Mouse (Mus musculus) heart, embryonic 16.5 days (tissue): Measurements from ENCODE around the gene Uqcc3. TPM values are rescaled to one million over a fixed set of nuclear protein-coding genes. Genes with fewer than 3 reads are reported as not detected.
A peak's percentile ranks its signal among the peaks of the same experiment; 100 is the strongest.

Source experiments
- ATAC-seq: fragments of 200-750 bp; cut with Nextera tagmentation; replicated peaks from 2 replicates; pipeline ENCODE4 v1.8.0; 2017; ENCODE audit warnings: moderate number of reproducible peaks; ENCODE audit not compliant: insufficient read depth, low FRiP score; ENCODE audit errors: extremely low read depth
- H3K27ac ChIP-seq: fragments of 300-500 bp; sonication (generic); 2 replicates; pipeline ENCODE4 v1.5.1; 2014; ENCODE audit warnings: mild to moderate bottlenecking, low read length, control low read depth, moderate library complexity
- H3K27me3 ChIP-seq: fragments of 300-500 bp; sonication (generic); 2 replicates; pipeline ENCODE4 v1.6.1; 2014; ENCODE audit warnings: low read length, mixed read lengths; ENCODE audit not compliant: control insufficient read depth, insufficient read depth
- H3K36me3 ChIP-seq: fragments of 300-500 bp; sonication (generic); 2 replicates; pipeline ENCODE4 v1.6.1; 2014; ENCODE audit not compliant: control insufficient read depth, insufficient read depth
- H3K4me1 ChIP-seq: fragments of 300-500 bp; sonication (generic); 2 replicates; pipeline ENCODE4 v1.6.1; 2014; ENCODE audit warnings: low read length, mixed read lengths; ENCODE audit not compliant: control insufficient read depth, insufficient read depth
- H3K4me2 ChIP-seq: fragments of 300-500 bp; sonication (generic); 2 replicates; pipeline ENCODE4 v1.6.1; 2014; ENCODE audit warnings: low read depth, mild to moderate bottlenecking, control low read depth, low read length
- H3K4me3 ChIP-seq: fragments of 300-500 bp; sonication (generic); 2 replicates; pipeline ENCODE4 v1.5.1; 2014; ENCODE audit warnings: mild to moderate bottlenecking, control low read depth, low read length
- H3K9ac ChIP-seq: fragments of 300-500 bp; sonication (generic); 2 replicates; pipeline ENCODE4 v1.6.1; 2014; ENCODE audit warnings: low read length, control low read depth
- H3K9me3 ChIP-seq: fragments of 300-500 bp; sonication (generic); replicated peaks from 2 replicates; pipeline ENCODE4 v1.6.1; 2016; ENCODE audit warnings: low read length; ENCODE audit not compliant: control insufficient read depth
- WGBS: fragments of 180-500 bp; shearing (Covaris S2); extraction: QIAGEN DNeasy Blood & Tissue Kit; methylation state at CpG from one replicate; pipeline ENCODE4 v1.1.7; 2014; 5-methylcytosine and 5-hydroxymethylcytosine counted together
- polyA plus RNA-seq: library from polyadenylated mRNA; unstranded; fragments of >200 nt; fragmentation: Nextera tagmentation; extraction: Ambion mirVana; gene quantifications from 2 replicates; pipeline ENCODE4 v1.2.1, GENCODE M21; 2015

Uqcc3 gene
- polyA plus RNA-seq, 1 experiment from 2014 or later: 64.0 TPM

GRCm38 (mm10) chr19:8920073-8920736, 39.5 kb upstream of the Uqcc3 start, which contains the start of gene B3gat3:
Gene B3gat3 (plus strand): TSS chr19:8920374.
- H3K36me3 ChIP-seq: peaks cover 15% of the 10 kb centered on the region
- peak within 1 kb of the TSS; percentile 87 for H3K9ac ChIP-seq
- no peaks in the 10 kb centered on the region for H3K27me3 ChIP-seq
- WGBS: 2% methylated on average over 37 of the region's 50 CpGs
- H3K9me3 ChIP-seq: no peaks in the 10 kb centered on the region
- peak within 1 kb of the TSS; percentile 72 for H3K4me2 ChIP-seq
- H3K4me3 ChIP-seq: peak within 1 kb of the TSS; percentile 83
- peaks cover 12% of the 10 kb centered on the region for H3K4me1 ChIP-seq
- ATAC-seq: peak; percentile 97
- peak within 1 kb of the TSS; percentile 89 for H3K27ac ChIP-seq

- ATAC-seq: no peak
- peak overlapping the region; percentile 83 for H3K4me3 ChIP-seq
- H3K36me3 ChIP-seq: peaks cover 21% of the 10 kb centered on the region
- H3K9ac ChIP-seq: peak overlapping the region; percentile 87
- no peaks in the 10 kb centered on the region for H3K27me3 ChIP-seq
- no peaks in the 10 kb centered on the region for H3K9me3 ChIP-seq
- H3K4me1 ChIP-seq: peaks cover 12% of the 10 kb centered on the region
- H3K27ac ChIP-seq: peak overlapping the region; percentile 89
- H3K4me2 ChIP-seq: peak overlapping the region; percentile 72
- 55% methylated on average over 6 of the region's 6 CpGs for WGBS
Observed at GRCm38 (mm10) chr19:8919684-8920072, 39.0 kb upstream of the Uqcc3 start.

- WGBS: 92% methylated on average over 3 of the region's 3 CpGs
- no peak for ATAC-seq
- Histone ChIP-seq H3K9me3 (no peaks in the 10 kb centered on the region), H3K4me1 (peaks cover 12% of the 10 kb centered on the region), H3K4me2 (no peak overlapping the region), H3K27ac (no peak overlapping the region), H3K27me3 (no peaks in the 10 kb centered on the region), H3K36me3 (peaks cover 27% of the 10 kb centered on the region), H3K4me3 (no peak overlapping the region), H3K9ac (no peak overlapping the region)
Observed at GRCm38 (mm10) chr19:8919000-8919399, 38.3 kb upstream of the Uqcc3 start.

- WGBS: 92% methylated on average over 3 of the region's 3 CpGs
- no peak for ATAC-seq
Observed at GRCm38 (mm10) chr19:8914212-8914611, 33.5 kb upstream of the Uqcc3 start.

GRCm38 (mm10) chr19:8911810-8912209, 31.1 kb upstream of the Uqcc3 start:
- Histone ChIP-seq H3K4me1 (no peaks in the 10 kb centered on the region), H3K9me3 (no peaks in the 10 kb centered on the region), H3K27ac (no peak overlapping the region), H3K4me3 (no peak overlapping the region), H3K9ac (no peak overlapping the region), H3K4me2 (no peak overlapping the region), H3K27me3 (no peaks in the 10 kb centered on the region), H3K36me3 (peaks cover 93% of the 10 kb centered on the region)
- ATAC-seq: no peak
- WGBS: 86% methylated on average over 5 of the region's 5 CpGs

More at GRCm38 (mm10) chr19:8914212-8914611, 33.5 kb upstream of the Uqcc3 start:
- Histone ChIP-seq H3K27me3 (no peaks in the 10 kb centered on the region), H3K36me3 (peaks cover 73% of the 10 kb centered on the region), H3K9me3 (no peaks in the 10 kb centered on the region), H3K4me2 (no peak overlapping the region), H3K4me3 (no peak overlapping the region), H3K4me1 (no peaks in the 10 kb centered on the region), H3K9ac (no peak overlapping the region), H3K27ac (no peak overlapping the region)

- Histone ChIP-seq H3K36me3 (peaks cover 89% of the 10 kb centered on the region), H3K4me3 (no peak overlapping the region), H3K4me2 (no peak overlapping the region), H3K9me3 (no peaks in the 10 kb centered on the region), H3K9ac (no peak overlapping the region), H3K27me3 (no peaks in the 10 kb centered on the region), H3K4me1 (no peaks in the 10 kb centered on the region), H3K27ac (no peak overlapping the region)
- WGBS: 88% methylated on average over 6 of the region's 6 CpGs
- ATAC-seq: no peak
Observed at GRCm38 (mm10) chr19:8908531-8908930, 27.8 kb upstream of the Uqcc3 start.

GRCm38 (mm10) chr19:8903412-8903811, 22.7 kb upstream of the Uqcc3 start:
- no peak overlapping the region for H3K4me3 ChIP-seq
- H3K4me2 ChIP-seq: no peak overlapping the region
- peaks cover 53% of the 10 kb centered on the region for H3K36me3 ChIP-seq
- ATAC-seq: no peak
- peaks cover 10% of the 10 kb centered on the region for H3K4me1 ChIP-seq
- H3K27me3 ChIP-seq: no peaks in the 10 kb centered on the region
- H3K27ac ChIP-seq: no peak overlapping the region
- no peak overlapping the region for H3K9ac ChIP-seq
- no peaks in the 10 kb centered on the region for H3K9me3 ChIP-seq
- 92% methylated on average over 5 of the region's 5 CpGs for WGBS

GRCm38 (mm10) chr19:8899079-8899478, 18.4 kb upstream of the Uqcc3 start:
- H3K4me2 ChIP-seq: peak overlapping the region; percentile 79
- H3K4me1 ChIP-seq: peaks cover 20% of the 10 kb centered on the region
- no peak overlapping the region for H3K27ac ChIP-seq
- H3K36me3 ChIP-seq: peaks cover 21% of the 10 kb centered on the region
- no peaks in the 10 kb centered on the region for H3K9me3 ChIP-seq
- H3K4me3 ChIP-seq: peak overlapping the region; percentile 92
- 35% methylated on average over 3 of the region's 3 CpGs for WGBS
- no peaks in the 10 kb centered on the region for H3K27me3 ChIP-seq
- ATAC-seq: no peak
- peak overlapping the region; percentile 95 for H3K9ac ChIP-seq

GRCm38 (mm10) chr19:8898576-8898975, 17.9 kb upstream of the Uqcc3 start:
- Histone ChIP-seq H3K9me3 (no peaks in the 10 kb centered on the region), H3K27ac (peak overlapping the region; percentile 85), H3K9ac (peak overlapping the region; percentile 95), H3K4me2 (peak overlapping the region; percentile 79), H3K27me3 (no peaks in the 10 kb centered on the region), H3K4me1 (peaks cover 25% of the 10 kb centered on the region), H3K36me3 (peaks cover 19% of the 10 kb centered on the region), H3K4me3 (peak overlapping the region; percentile 92)
- no peak; the same call in 1 of the 2 replicates for ATAC-seq
- WGBS: 5% methylated on average over 13 of the region's 13 CpGs
